Mouse (Mus musculus) bone marrow macrophage, adult 2 months (primary cell): ENCODE measurements at regions not wholly inside any gene's neighbourhood (a gene's known extent, or its start where the extent isn't known, plus 50 kb on each side); places are given as distances from the start of the nearest gene placed in this dataset.

Experiments used
- CTCF ChIP-seq: IDR thresholded peaks from 2 replicates; pipeline ENCODE4 v1.5.1; 2012; ENCODE audit warnings: low read depth, mild to moderate bottlenecking, low read length, moderate library complexity
- POLR2A ChIP-seq: IDR thresholded peaks from 2 replicates; pipeline ENCODE4 v1.6.1; 2012; ENCODE audit warnings: mild to moderate bottlenecking, low read depth, low read length, borderline replicate concordance

- TF ChIP-seq POLR2A (no peak), CTCF (no peak)
These were observed 112.5 kb downstream of the Mbip start for GRCm38 (mm10) chr12:56233209-56233608.
